Mouse (Mus musculus): ENCODE results near the gene Gm17606.

Gm17606 gene

GRCm38 (mm10) chr14:54624976-54625375, 15.8 kb upstream of the Gm17606 start:
- peak; percentile 64 for DNase-seq (ENCODE audit: low read depth, low spot score)

GRCm38 (mm10) chr14:54628103-54628502, 12.6 kb upstream of the Gm17606 start:
- no peak for DNase-seq (ENCODE audit: low read depth, low spot score)

- DNase-seq (ENCODE audit: low read depth, low spot score), result no peak
Observed at GRCm38 (mm10) chr14:54629797-54630196, 11.0 kb upstream of the Gm17606 start.

- no peak for DNase-seq (ENCODE audit: low read depth, low spot score)
Observed at GRCm38 (mm10) chr14:54630583-54631239, 10.0 kb upstream of the Gm17606 start.

GRCm38 (mm10) chr14:54631240-54631599, 9.5 kb upstream of the Gm17606 start:
- DNase-seq (ENCODE audit: low read depth, low spot score), result no peak

- DNase-seq (ENCODE audit: low read depth, low spot score), result no peak
Observed at GRCm38 (mm10) chr14:54632252-54632651, 8.5 kb upstream of the Gm17606 start.

GRCm38 (mm10) chr14:54634182-54634581, 6.6 kb upstream of the Gm17606 start:
- DNase-seq (ENCODE audit: low read depth, low spot score), result no peak

- peak; percentile 47 for DNase-seq (ENCODE audit: low read depth, low spot score)
Observed at GRCm38 (mm10) chr14:54636954-54637353, 3.8 kb upstream of the Gm17606 start.

- peak; percentile 55 for DNase-seq (ENCODE audit: low read depth, low spot score)
Observed at GRCm38 (mm10) chr14:54638210-54638609, 2.5 kb upstream of the Gm17606 start.

GRCm38 (mm10) chr14:54640121-54640520, 631 bp upstream of the Gm17606 start:
- no peak for DNase-seq (ENCODE audit: low read depth, low spot score)

GRCm38 (mm10) chr14:54641305-54641969, 685 bp downstream of the Gm17606 start, which contains the start of gene Cdh24:
Gene Cdh24 (minus strand): TSS chr14:54641364.
- peak; percentile 89 for DNase-seq (ENCODE audit: low read depth, low spot score)

- DNase-seq (ENCODE audit: low read depth, low spot score), result no peak
Observed at GRCm38 (mm10) chr14:54642224-54642944, 1.6 kb downstream of the Gm17606 start.

- no peak for DNase-seq (ENCODE audit: low read depth, low spot score)
Observed at GRCm38 (mm10) chr14:54643011-54643410, 2.3 kb downstream of the Gm17606 start.

- DNase-seq (ENCODE audit: low read depth, low spot score), result no peak
Observed at GRCm38 (mm10) chr14:54644294-54644693, 3.5 kb downstream of the Gm17606 start.

- DNase-seq (ENCODE audit: low read depth, low spot score), result no peak
Observed at GRCm38 (mm10) chr14:54646455-54646854, 5.7 kb downstream of the Gm17606 start.

GRCm38 (mm10) chr14:54646898-54647636, 6.3 kb downstream of the Gm17606 start:
- DNase-seq (ENCODE audit: low read depth, low spot score), result no peak

GRCm38 (mm10) chr14:54647900-54648299, 7.1 kb downstream of the Gm17606 start:
- DNase-seq (ENCODE audit: low read depth, low spot score), result no peak

GRCm38 (mm10) chr14:54650621-54651454, 10.1 kb downstream of the Gm17606 start:
- DNase-seq (ENCODE audit: low read depth, low spot score), result peak; percentile 95

- DNase-seq (ENCODE audit: low read depth, low spot score), result no peak
Observed at GRCm38 (mm10) chr14:54651556-54651955, 10.8 kb downstream of the Gm17606 start.

GRCm38 (mm10) chr14:54652787-54653186, 12.0 kb downstream of the Gm17606 start:
- no peak for DNase-seq (ENCODE audit: low read depth, low spot score)

GRCm38 (mm10) chr14:54653496-54653895, 12.7 kb downstream of the Gm17606 start:
- peak; percentile 96 for DNase-seq (ENCODE audit: low read depth, low spot score)
